Mouse (Mus musculus) ES-E14 (cell line): Measurements from ENCODE around the gene Upf1. TPM values are rescaled to one million over a fixed set of nuclear protein-coding genes. Genes with fewer than 3 reads are reported as not detected.

Source experiments
- DNase-seq: peaks from one replicate; pipeline ENCODE4 v3.0.0-alpha.2; 2013; ENCODE audit warnings: low read depth, low spot score
- H3K27ac ChIP-seq: 2 replicates; pipeline ENCODE4 v1.5.1; 2012; ENCODE audit warnings: low read depth, mild to moderate bottlenecking, low read length, moderate library complexity, mixed read lengths; ENCODE audit not compliant: poor library complexity, insufficient read depth, severe bottlenecking
- H3K36me3 ChIP-seq: 2 replicates; pipeline ENCODE4 v1.6.1; 2012; ENCODE audit warnings: mild to moderate bottlenecking, low read length, moderate library complexity, mixed read lengths; ENCODE audit not compliant: control insufficient read depth, poor library complexity, insufficient read depth, severe bottlenecking
- H3K4me1 ChIP-seq, 2 experiments: fragments of 150-350 bp in 1 of 2; sonication (generic) in 1 of 2; 2 replicates each; pipeline ENCODE4 v1.6.1; 2012; ENCODE audit warnings: low read length in 2 of 2, mild to moderate bottlenecking in 1 of 2, mixed read lengths in 1 of 2; ENCODE audit not compliant: control insufficient read depth in 2 of 2, insufficient read depth in 2 of 2, poor library complexity in 1 of 2
- H3K4me3 ChIP-seq, 2 experiments: fragments of 150-350 bp in 1 of 2; sonication (generic) in 1 of 2; 2 replicates each; pipeline ENCODE4 v1.5.1; 2012; ENCODE audit warnings: low read length in 2 of 2, low read depth in 1 of 2, mild to moderate bottlenecking in 1 of 2, mixed read lengths in 1 of 2; ENCODE audit not compliant: insufficient read depth in 1 of 2, poor library complexity in 1 of 2, severe bottlenecking in 1 of 2
- H3K9ac ChIP-seq: 2 replicates; pipeline ENCODE4 v1.6.1; 2012; ENCODE audit warnings: low read depth, mild to moderate bottlenecking, low read length, mixed read lengths; ENCODE audit not compliant: poor library complexity, insufficient read depth, severe bottlenecking
- H3K9me3 ChIP-seq: fragments of 150-350 bp; sonication (generic); 2 replicates; pipeline ENCODE4 v1.6.1; 2012; ENCODE audit warnings: low read depth, mild to moderate bottlenecking, low read length; ENCODE audit not compliant: control insufficient read depth, insufficient read depth
- CHD2 ChIP-seq: IDR thresholded peaks from 2 replicates; pipeline ENCODE4 v1.6.1; 2014; ENCODE audit warnings: mild to moderate bottlenecking, low read depth, low read length, inconsistent platforms
- HCFC1 ChIP-seq: IDR thresholded peaks from 2 replicates; pipeline ENCODE4 v1.6.1; 2012; ENCODE audit warnings: low read length, inconsistent platforms, borderline replicate concordance; ENCODE audit not compliant: insufficient read depth
- MAFK ChIP-seq: IDR thresholded peaks from 2 replicates; pipeline ENCODE4 v1.6.1; 2014; ENCODE audit warnings: mild to moderate bottlenecking, low read depth, low read length, inconsistent platforms; ENCODE audit not compliant: insufficient read depth
- ZC3H11A ChIP-seq: IDR thresholded peaks from 2 replicates; pipeline ENCODE4 v1.6.1; 2012; ENCODE audit warnings: low read depth, mild to moderate bottlenecking, inconsistent platforms, low read length, borderline replicate concordance
- ZNF384 ChIP-seq: IDR thresholded peaks from 2 replicates; pipeline ENCODE4 v1.6.1; 2012; ENCODE audit warnings: low read depth, low read length, inconsistent platforms
- in situ Hi-C, 2 experiments: fragments of 600-800 bp; cut with MboI; formaldehyde crosslinking; loops; one replicate each; pipeline ENCODE4 v1.15.1; 2025; ENCODE audit warnings: low sequenced_read_pairs in 2 of 2, inconsistent platforms in 1 of 2; ENCODE audit not compliant: unreplicated experiment in 2 of 2
- total RNA-seq: library from RNA; depleted of rRNA; stranded (reverse); fragments of 300-350 nt; gene quantifications from 2 replicates; pipeline ENCODE4 v1.2.3, GENCODE M21; 2012

Gene Upf1
- total RNA-seq, 1 experiment, result 54.7 TPM

DNA sequence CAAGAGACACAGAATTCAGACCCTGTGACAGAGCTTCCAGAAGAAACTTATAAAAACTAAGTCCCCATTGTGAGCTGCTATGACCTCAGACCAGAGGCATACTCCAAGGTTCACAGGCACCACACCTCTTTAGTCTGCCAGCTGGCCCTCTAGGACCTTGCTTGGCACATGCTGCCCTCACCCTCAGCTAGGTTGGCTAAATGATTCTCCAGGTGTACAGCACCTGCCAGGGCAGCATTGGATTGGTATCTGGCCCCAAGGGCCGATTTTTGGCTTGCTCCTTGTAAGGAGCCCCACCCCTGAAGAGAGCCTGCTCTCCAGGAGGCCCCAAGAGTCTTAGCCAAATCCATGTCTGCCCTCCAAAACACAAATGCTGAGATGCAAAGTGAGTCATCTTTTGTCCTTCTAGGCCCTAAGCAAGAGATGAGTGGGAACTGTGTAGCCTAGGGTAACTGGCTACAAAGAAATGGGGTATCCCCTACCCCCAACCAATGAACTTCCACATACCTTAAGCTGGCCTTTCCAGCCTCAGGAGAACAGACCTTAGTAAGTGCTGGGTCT is 5.1 kb downstream of the Upf1 start:
- H3K4me3 ChIP-seq, result no peak overlapping the region
- no peak for TF ChIP-seq ZC3H11A
- TF ChIP-seq CHD2, result no peak
- TF ChIP-seq ZNF384, result no peak
- DNase-seq, result no peak
- no peaks in the 10 kb centered on the region for H3K9me3 ChIP-seq
- H3K36me3 ChIP-seq, result peaks cover 51% of the 10 kb centered on the region
- no peak overlapping the region for H3K27ac ChIP-seq
- in situ Hi-C loops, result no loop called here
- peaks cover 0 to 36% of the 10 kb centered on the region in 2 experiments; a peak in 2 of 4 replicates for H3K4me1 ChIP-seq
- no peak overlapping the region for H3K9ac ChIP-seq

- no peaks in the 10 kb centered on the region for H3K9me3 ChIP-seq
- in situ Hi-C loops, result no loop called here
- no peak for DNase-seq
- H3K36me3 ChIP-seq, result peaks cover 55% of the 10 kb centered on the region
- H3K4me3 ChIP-seq, result no peak overlapping the region
- no peak for TF ChIP-seq CHD2
- TF ChIP-seq ZNF384, result no peak
- H3K27ac ChIP-seq, result no peak overlapping the region
- peaks cover 0 to 36% of the 10 kb centered on the region in 2 experiments; a peak in 2 of 4 replicates for H3K4me1 ChIP-seq
- no peak overlapping the region for H3K9ac ChIP-seq
Measured at GRCm38 (mm10) chr8:70347443-70347842, 5.6 kb downstream of the Upf1 start.

DNA sequence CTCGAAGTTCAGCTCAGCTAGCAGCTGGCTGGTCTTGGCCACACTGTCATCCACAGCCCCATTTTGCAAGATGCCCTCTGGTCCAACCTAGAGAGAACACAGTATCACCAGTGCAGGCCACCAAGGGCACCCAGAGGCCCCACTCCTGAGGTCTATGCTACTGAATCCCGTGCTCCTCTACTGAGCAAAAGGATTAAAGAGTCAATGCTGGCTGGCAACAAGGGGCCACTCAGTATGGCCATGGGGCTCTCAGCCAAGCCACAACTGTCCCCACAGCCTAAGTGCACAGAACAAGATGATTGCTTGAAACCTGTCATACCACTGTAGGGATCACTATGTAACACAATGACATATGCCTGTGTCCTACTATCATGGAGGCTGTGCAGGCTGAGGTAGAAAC is 8.8 kb downstream of the Upf1 start:
- no peak for DNase-seq
- Histone ChIP-seq H3K27ac (no peak overlapping the region), H3K4me1 (peaks cover 0 to 18% of the 10 kb centered on the region in 2 experiments; a peak in 2 of 4 replicates), H3K36me3 (peaks cover 69% of the 10 kb centered on the region), H3K4me3 (no peak overlapping the region), H3K9ac (no peak overlapping the region; the same call in 1 of the 2 replicates), H3K9me3 (no peaks in the 10 kb centered on the region)
- in situ Hi-C loops, result no loop called here
- TF ChIP-seq ZNF384 (no peak), HCFC1 (no peak), CHD2 (no peak), MAFK (no peak), ZC3H11A (no peak)

DNA sequence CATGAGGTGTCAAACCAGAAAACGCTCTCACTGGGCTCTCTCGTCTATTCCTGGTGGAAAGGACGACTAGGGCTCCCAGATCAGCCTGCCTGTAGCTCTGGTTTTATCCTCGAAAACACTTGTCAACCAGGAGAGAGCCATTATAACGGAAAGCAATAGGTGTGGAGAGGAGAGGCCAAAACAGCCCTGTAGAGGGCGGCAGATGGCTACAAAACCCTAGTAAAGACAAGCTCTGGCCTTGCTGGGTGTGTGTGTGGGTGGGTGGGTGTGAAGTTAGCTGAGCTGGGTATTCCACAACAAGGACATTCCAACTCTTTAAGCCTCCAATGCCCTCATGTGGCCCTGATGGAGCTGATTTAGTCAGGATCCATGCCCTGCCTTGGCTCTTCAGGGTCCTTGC is 9.4 kb downstream of the Upf1 start:
- Histone ChIP-seq H3K9me3 (no peaks in the 10 kb centered on the region), H3K27ac (no peak overlapping the region), H3K4me1 (peaks cover 0 to 13% of the 10 kb centered on the region in 2 experiments; a peak in 2 of 4 replicates), H3K36me3 (peaks cover 69% of the 10 kb centered on the region), H3K4me3 (no peak overlapping the region), H3K9ac (no peak overlapping the region)
- DNase-seq, result no peak
- in situ Hi-C loops, result no loop called here
- no peak for TF ChIP-seq HCFC1
- TF ChIP-seq ZC3H11A, result no peak
- no peak for TF ChIP-seq MAFK
- no peak for TF ChIP-seq CHD2
- 0 out of 2 replicates have a peak, but pooled peaks have one; percentile 38 for TF ChIP-seq ZNF384

DNA sequence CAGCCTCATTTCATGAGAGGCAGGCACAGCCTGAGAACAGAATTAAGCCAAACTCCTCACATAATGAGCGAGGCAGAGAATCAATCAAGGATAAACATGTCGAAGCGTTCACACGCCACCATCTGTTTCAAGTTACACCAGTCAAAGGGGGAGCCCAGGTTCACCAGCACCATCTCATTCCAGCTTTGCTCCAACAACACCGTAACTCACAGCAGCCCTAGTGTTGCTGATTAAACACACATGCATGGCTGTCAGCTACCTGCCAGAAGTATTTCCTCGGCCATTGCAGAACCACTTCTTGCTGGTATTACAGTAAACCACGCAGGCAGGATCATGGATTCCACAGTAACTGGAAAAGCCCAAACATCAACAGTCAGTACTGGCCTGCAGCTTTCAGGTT is 10.0 kb downstream of the Upf1 start:
- Histone ChIP-seq H3K4me1 (peaks cover 0 to 9% of the 10 kb centered on the region in 2 experiments; a peak in 1 of 4 replicates), H3K9ac (no peak overlapping the region), H3K27ac (no peak overlapping the region), H3K4me3 (no peak overlapping the region), H3K9me3 (no peaks in the 10 kb centered on the region), H3K36me3 (peaks cover 72% of the 10 kb centered on the region)
- no peak for DNase-seq
- in situ Hi-C loops, result no loop called here
- TF ChIP-seq CHD2, result no peak
- no peak for TF ChIP-seq HCFC1
- TF ChIP-seq ZNF384, result no peak
- no peak for TF ChIP-seq MAFK
- no peak for TF ChIP-seq ZC3H11A
